Mouse (Mus musculus): ENCODE data around the gene Ccdc47.

Gene Ccdc47

DNA sequence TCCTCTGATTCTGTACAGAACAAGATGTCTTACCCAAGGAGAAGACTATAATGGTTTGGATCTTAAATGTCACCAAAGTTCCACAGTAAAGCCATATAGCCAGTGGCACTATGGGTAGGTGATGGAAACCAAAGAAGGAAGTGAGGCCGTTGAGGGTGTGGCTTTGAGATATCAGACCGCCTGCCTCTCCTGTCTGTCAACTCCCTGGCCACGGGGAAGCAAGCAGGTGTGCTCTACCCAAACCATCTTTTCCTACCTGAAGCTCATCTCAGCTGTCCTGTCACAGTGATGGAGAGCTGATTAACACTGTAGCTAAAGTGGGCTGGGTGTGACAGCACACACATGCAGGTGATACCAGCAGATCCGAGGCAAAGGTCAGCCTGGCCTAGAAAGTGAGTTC is 17.9 kb downstream of the Ccdc47 start:
- no peak for DNase-seq (ENCODE audit: low spot score)

DNA sequence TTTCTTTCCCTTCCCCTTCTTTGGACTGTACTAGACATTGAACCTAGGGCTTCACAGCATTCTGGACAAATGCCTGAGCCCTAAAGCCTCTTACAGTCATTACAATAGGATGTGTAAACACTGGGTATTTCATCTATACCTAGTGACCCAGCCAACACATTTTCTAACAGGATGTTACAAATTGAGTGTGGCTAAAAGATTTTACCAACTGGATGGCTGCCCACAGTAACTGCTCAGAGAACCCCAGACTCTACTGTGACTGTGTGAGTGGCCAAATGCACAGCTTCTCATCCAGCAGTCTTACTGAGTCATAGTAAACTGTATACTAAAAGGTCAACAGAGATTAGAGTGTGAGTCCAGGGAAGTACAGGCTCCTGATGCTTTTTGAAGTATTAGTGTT is 20.8 kb downstream of the Ccdc47 start:
- DNase-seq (ENCODE audit: low spot score) = no peak

DNA sequence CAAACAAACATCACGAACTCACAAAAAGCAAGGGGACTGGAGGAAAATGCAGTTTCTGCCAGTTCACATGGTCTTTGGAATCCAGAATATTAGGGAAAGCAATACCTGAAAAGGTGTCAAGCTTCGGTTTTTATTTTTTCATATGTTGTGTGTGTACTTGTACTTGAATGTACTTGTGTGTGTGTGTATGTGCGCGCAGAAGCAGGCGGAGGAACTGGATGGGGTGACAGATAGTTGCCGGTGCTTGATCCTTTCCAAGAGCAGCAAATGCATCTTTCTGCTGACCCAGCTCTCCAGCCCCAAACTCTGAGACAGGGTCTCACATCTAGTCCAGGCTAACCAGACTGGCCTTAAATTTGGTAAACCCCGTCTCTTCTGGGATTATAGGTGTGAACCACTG is 21.3 kb downstream of the Ccdc47 start:
- no peak for DNase-seq (ENCODE audit: low spot score)

DNA sequence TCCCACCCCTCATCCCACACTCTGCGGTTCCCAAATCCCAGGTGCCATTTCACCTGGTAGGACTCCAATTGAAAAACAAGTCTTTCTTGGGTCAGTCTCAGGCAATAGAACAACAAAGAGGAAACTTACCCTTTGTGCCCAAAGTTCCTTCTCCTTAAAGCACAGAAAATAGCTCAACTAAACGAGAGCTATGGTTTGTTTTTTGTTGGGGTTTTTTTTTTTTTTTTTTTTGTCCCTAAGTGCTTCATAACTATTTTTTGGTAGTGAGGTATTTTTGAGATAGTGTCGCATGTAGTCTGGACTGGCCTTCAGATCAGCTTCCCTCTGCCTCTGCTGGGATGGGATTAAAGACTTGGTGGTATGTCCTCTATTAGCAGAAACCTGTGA is 22.0 kb downstream of the Ccdc47 start:
- DNase-seq (ENCODE audit: low spot score) = no peak

DNA sequence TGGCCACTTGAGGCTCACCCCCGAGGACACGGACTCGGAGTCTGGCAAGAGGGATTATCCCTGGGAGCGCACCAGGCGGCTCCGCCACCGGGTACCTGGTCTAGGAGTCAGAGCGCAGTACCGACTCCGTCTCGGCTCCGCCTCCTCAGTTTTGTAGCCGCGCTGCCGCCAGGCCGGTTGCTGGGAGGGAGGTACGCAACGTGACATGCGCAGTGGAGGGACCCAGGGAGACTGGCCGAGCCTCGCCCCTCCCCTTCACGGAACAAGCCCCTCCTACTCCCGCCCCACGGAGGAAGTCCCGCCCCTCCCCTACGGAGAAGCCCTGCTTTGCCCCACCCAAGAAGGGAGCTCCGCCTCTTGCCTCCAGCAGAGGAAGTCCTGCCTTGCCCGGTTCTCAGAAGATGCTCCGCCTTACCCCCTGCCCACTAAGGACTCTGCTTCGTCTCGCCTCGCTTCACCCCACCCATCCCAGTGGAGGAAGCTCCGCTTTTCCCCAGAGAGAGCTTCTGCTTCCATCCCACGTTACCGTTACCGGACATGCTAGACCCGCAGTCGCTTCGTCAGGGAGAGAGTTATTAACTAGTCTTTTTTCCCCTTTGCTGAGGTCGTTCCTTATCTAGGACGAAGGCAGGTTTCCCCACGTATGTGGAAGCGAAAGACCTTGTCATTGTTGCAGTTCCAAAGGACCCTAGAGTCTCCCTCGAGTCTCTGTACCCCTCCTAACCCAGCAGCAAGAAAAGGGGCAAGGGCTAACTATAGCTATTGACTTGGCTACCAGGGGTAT is 22.6 kb downstream of the Ccdc47 start:
- peak; percentile 97 for DNase-seq (ENCODE audit: low spot score)

DNA sequence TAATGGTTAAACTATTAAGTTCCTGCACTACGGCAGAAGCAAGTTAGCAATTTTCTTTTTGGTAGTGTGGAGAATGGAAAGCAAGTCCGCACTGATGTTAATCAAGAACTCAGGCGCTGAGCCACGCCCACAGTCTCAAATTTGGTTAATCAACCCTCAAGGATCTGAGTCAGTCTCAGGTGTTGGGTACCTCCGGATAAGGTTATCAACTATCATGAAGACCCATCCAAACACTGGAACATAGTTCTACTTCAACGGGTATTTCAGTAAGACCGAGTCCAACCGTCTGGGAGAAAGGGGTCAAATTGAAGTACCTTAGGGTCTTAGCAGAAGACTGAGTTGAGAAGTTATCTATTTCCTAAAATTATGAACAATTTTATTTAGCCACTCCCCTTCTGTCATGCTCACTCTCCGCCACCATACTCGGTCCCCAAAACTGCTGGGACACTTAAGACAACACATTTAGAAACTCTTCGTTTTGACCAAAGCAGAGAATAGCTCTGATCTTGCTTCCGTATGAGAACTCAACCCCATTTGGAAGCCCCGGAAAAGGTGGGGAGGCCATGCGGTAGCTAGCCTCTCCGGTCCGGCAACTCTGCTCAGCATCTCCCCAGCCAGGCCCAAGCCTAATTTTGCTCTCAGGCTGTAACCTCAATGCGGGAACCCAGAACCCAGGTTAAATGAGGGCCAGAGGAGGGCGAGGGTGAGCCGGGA is 23.3 kb downstream of the Ccdc47 start:
- DNase-seq (ENCODE audit: low spot score) = peak; percentile 6

DNA sequence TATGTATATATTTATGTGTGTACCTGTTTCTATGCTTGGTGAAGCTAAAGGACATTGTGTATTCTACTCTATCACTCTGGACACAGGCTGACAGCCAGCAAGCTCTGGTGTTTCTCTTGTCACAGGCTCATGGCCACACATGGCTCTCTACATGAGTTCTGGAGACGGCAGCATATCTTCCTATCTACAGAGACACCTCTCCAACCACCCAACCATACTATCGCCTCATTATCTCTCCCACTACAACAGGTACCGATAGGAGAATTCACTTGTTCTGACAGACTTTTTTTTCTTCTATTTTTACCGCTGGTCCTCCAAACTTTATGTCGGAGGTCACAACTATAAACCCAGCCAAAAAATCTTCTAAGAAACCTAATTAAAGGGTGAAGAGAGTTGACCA is 23.9 kb downstream of the Ccdc47 start:
- no peak for DNase-seq (ENCODE audit: low spot score)

DNA sequence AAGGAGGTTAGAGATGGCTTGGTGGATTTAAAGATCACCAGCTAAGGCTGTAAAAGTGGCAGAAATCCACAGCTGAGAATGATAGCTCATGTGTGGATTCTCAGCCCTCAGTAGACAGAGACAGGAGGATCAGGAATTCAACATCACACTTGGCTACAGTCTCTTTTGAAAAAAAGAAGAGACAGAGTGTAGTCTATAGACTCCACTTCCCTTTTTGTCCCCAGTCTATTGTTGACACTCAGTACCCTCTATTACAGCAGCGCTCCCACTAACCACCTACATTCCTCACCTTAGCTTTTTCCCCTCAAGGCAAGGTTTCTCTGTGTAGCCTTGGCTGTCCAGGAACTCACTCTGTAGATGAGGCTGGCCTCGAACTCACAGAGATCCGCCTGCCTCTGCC is 24.4 kb downstream of the Ccdc47 start:
- DNase-seq (ENCODE audit: low spot score) = no peak

DNA sequence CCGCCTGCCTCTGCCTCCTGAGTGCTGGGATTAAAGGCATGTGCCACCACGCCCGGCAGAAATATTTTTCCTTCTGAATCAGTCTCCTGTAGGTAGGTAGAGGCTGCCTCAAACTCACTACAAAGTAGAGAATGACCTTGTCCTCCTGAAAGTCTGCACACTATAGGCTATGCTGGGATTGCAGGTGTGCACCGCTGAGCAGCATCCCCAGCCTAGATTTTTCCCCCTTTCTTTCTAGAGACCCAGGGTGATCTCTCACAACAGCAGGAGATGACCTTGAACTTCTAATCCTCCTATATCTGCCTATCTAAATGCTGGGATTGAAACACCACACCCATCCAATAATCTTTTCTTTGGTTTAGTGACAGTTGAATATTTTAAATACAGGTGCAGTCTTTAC is 28.8 kb downstream of the Ccdc47 start:
- DNase-seq (ENCODE audit: low spot score) = no peak

DNA sequence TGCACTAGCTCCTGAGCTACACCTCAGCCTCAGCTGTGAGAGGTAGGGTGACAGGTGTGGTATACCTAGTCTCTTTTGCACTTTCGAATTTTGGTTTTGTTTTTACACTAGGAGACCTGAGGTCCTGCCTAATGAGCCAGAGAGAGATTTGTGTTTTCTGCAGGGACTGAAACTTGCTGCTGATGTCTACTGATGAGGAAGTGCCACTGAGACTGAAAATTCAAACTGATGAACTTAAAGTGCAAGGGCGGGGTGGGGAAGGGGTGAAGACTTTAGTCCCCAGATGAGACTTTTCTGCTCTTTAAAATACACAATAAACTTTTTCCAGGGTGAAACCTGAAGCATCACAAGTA is 35.7 kb downstream of the Ccdc47 start:
- DNase-seq (ENCODE audit: low spot score) = no peak

DNA sequence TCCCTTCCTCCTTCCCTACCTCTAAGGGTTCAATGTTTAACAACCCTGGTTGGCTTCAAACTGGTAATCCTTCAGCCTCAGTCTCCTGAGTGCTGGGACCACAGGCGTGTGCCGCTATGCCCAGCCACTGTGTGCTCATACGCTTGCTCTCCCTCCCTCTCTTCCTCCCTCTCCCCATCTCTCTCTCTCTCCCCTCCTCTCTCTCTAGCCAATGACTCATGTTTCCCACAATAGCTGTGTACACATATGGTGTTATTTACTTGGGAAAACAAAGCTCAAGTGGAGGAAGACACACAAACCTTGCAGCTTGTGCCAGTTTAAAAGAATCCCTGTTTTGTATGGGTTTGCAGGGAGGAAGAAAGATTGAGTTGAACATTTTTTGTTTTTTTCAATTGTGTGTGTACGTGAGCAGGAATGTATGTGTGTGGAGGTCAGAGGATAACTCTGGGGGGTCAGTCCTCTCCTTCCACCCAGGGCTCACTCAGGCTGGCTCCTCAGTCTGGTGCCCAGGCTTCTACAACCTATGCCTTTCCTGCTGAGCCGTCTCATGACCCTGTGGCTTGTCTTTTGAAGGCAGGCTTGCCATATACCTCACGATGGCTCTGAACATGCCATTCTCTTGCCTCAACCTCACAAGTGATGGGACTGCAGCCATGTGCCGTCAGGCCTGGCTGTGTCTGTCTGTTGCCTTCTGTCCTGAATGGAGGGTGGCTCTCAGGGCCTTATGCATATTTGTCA is 36.3 kb downstream of the Ccdc47 start:
- no peak for DNase-seq (ENCODE audit: low spot score)

DNA sequence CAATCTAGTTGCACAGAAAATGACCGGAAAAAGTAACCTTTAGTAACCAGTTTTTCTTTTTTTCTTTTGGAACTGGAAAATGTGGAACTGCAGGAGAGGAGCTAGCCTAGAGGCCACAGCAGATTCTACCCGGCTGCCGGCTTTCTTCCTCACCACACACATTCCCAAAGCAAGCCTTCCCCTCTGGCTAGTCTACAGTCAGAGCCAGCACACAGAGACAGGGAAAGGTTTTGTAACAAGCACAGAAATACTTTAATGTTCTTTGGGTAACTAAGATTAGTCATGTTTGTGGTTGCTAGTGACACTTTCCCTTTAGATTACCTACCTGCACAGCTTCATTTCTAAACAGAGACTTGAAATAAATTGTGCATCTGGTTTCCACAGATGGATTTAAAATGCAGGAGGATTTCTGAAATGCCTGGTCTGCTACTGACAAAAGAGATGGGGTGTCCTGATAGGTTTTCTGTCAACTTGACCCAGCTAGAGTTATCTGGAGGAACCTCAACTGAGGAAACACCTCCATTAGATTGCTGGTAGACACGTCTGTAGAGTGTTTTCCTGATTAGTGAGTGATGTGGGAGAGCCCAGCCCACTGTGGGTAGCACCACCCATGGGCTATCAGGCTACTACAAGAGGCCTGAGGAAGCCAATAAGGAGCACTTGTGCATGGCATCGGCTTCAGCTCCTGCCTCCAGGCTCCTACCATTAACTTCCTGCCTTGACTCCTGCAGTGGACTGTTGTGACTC is 37.9 kb downstream of the Ccdc47 start:
- DNase-seq (ENCODE audit: low spot score) = no peak

DNA sequence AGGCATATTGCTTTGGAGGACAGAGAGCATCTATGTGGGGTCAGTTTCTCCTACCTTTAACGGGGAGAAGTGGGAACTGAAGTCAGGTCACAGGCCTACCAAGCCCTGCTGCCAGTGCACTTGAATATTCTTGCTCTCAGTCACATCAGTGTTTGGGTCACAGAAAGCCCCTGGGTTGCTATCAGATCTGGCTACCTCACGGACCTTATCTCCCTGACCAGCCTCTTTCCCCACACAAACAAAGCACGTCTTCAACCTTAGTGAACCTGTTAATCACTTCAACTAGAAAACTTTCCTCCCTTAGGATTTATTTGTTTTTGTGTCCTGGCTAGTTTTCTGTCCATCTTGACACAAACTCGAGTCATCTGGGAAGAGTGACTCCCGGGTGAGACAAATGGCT is 39.8 kb downstream of the Ccdc47 start:
- DNase-seq (ENCODE audit: low spot score) = no peak

DNA sequence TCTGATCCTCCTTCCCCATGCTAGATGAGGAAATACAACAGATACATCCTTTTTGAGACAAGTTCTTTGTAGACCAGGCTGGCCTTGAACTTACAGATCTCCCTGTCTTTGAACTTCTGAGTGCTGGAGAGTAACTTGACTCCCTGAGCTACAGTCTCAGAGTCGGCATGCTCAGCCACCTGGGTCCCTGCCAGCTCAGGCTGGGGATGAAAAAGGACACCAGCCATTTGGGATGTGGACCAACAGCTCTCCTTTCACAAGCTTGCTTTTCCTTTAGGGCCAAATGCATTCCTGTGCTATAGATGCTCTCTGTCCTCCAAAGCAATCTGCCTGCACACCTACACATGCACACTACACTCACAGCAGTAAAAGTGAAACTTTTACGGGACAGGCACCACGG is 41.1 kb downstream of the Ccdc47 start:
- no peak for DNase-seq (ENCODE audit: low spot score)

DNA sequence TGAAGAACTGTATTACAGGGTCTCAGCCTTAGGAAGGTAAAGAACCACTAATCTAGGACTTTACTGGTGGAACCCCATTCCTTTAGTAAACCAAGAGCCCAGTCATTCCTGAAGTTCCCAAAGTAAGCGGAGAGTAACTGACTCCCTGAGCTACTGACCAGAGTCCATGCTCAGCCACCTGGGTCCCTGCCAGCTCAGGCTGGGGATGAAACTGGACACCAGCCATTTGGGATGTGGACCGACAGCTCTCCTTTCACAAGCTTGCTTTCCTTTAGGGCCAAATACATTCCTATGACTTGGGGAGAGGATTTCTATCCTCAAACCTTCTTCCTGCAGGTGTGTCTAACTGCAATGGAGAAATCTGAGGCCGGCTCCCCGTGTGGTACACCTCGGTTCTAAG is 41.8 kb downstream of the Ccdc47 start:
- DNase-seq (ENCODE audit: low spot score) = no peak

DNA sequence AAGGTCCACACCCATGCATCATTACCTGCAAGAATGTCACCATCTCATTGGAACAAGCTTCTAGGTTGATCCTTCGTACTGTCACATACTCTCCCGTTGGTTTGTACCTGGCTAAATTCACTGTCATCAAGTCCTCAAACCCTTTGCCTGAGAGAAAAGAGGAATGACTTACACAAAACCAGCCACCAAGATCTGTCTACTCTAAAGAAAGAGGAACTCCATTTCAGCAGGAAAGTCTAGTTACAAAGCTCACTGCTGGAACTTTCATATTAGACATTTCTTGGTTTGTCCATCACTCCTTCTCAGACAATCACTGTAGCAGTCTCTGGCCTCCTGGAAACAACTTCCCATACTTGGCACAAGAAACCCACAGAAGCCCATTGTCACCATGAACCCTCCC is 42.9 kb downstream of the Ccdc47 start:
- no peak for DNase-seq (ENCODE audit: low spot score)

DNA sequence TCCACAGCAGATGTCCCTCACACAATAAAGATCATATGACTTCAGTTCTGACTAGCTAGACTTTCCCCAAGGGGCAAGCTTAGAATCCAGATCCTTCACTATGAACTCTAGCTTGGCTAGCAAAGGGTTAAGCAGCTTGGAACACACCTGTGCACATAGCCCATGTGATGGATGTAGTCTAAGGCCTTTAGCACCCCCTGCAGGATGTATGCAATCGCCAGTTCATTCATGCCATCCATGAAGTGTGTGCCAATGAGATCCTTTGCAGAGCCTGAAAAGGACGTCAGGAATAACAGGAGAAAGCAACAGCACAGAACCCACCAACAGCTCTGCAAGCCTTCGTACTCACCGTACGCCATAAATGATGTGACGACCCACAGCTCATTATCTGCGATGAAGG is 45.3 kb downstream of the Ccdc47 start:
- peak; percentile 51 for DNase-seq (ENCODE audit: low spot score)

DNA sequence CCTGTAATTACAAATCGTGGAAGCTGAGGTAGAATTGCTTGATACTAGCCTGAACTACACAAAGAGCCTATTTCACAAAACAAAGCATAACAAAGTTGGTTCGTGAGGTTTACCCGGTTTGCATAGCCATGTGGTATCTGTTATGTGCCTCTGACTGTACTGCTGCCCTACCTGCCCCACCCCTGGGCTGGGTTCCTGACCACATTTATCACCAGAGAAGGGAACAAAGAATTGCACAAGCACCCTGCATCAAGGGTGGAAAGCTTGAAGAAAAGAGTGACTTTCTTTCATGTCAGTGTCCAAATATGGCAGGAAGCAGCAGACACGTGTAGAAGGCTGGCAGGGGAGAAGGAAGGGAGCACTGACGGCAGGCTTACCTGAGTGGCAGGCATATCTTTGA is 48.7 kb downstream of the Ccdc47 start:
- no peak for DNase-seq (ENCODE audit: low spot score)

DNA sequence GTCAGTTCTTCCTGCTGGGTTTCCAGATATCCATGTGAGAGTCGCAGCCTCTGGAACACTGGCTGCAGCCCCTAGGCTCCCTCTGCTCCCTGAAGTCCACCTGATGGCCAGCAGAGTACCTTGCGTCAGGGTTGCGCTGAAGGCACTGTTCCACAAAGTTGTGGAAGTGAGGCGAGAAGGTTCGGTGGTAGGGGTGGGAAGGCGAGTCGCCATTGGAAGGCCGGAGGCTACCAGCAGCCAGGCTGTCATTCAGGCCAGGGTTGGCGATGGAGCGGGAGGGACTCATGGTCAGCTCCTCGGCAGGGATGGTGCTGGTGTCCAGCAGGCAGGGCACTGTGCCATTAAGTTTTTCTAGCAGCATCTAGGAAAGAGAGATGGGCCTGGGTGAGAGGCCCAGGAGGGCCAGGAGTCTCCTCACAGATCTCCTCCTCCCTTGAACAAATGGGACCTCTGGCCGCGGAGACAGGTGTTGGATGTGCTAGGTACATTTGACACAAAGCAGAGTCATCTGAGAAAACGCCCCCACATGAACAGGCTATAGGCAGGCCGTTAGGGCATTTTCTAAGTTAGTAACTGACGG is 51.5 kb downstream of the Ccdc47 start:
- no peak for DNase-seq (ENCODE audit: low spot score)

DNA sequence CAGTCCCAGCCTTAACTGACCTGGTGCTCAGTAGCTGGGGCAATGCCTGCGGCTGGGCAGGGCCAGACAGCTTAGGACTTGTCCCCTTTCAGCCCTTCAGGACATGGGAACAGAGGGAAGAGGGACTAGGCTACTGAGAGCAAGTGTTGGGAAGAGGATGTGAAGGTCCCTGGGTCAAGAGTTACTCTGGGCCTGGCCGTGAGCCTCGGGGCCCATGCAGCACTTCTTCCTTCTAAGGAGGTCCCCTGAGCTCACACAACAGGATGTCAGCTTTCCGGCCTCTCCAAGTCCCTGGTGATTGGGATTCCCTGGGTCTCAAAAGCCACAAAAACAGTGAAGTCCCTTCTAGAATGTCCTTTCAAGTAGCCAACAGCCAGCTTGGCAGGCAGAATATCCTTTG is 52.6 kb downstream of the Ccdc47 start:
- DNase-seq (ENCODE audit: low spot score) = no peak

DNA sequence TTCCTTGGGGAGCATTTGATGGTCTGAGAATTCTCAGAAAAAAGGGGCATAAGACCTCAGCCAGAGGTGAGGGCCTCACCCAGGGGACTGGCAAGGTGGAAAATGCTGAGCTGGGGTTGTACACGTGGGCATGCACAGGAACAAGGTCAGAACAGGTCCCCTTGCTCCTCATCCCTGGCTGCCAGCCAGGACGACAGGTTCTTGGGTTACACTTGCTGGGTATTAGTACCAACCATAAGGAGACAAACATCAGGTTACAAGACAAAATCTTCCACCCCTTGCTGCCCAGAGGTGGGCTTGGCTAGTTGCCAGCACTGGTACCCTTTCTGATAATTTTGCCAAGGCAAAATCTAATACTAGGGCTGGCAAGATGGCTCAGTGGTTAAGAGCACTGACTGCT is 53.9 kb downstream of the Ccdc47 start:
- no peak for DNase-seq (ENCODE audit: low spot score)
